Mouse (Mus musculus) E14TG2a.4 (cell line): ENCODE measurements around the gene Foxn3.

Source experiments
- CTCF ChIP-seq: conservative IDR thresholded peaks from 2 replicates; pipeline ENCODE4 v1.5.1; 2014; ENCODE audit warnings: low read length
- POU5F1 ChIP-seq: IDR thresholded peaks from 2 replicates; pipeline ENCODE4 v1.6.1; 2014; ENCODE audit warnings: low read length, borderline replicate concordance

- TF ChIP-seq CTCF (no peak), POU5F1 (no peak)
Measured at GRCm38 (mm10) chr12:99292152-99292551, 271.2 kb downstream of the Foxn3 start.
